Mouse (Mus musculus): ENCODE results near the gene Mgst2. TPM values are rescaled to one million over a fixed set of nuclear protein-coding genes. Genes with fewer than 3 reads are reported as not detected.

The Mgst2 gene
- total and polyA plus RNA-seq, 2 experiments from 2014 or later, result 1.0 TPM; not detected in 1

DNA sequence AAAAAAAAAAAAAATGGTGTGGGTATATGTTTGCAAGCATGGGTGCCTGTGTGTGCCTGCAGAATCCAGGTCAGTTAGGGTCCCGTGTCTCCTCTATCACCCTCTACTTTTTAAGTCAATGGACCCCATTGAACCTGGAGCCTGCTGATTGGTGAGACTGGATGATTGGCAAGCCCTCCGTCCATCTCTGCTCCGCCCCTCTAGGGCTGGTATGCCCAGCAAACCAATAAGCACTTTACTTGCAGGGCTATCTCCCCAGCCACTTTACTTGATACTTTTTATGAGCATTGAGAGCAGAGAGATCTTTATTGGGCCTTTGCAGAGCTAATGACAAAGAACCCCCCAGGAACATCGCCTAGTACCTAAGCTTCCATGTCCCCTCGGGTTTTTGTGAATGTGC, 54.3 kb downstream of the Mgst2 start:
- no peak for ATAC-seq
- WGBS, result 77% methylated on average over 5 of the region's 5 CpGs

DNA sequence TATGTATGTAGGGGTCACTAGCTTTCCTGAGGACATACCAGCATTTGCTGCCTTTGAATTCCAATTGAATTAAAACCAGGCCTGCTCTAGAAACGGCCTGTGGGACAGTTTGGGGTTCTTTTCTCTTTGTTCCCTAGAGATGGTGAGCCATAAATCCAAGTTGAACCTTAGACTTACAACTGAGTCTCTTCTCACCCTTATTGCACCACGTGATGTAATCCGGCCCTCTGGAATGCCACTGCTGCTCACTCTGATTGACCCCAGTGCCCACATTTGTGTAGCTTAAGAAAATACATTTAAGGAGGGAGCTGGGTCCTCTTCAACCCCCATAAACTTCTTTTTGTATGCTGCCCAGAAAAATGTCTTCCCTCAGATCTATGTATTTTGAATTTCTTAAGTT, 57.3 kb downstream of the Mgst2 start:
- Histone ChIP-seq H3K27ac (no peak overlapping the region), H3K27me3 (ENCODE audit: insufficient read depth, low read length) (no peaks in the 10 kb centered on the region), H3K9ac (replicated peaks; ENCODE audit: low read length) (no peak overlapping the region), H3K4me1 (ENCODE audit: insufficient read depth, low read length) (no peaks in the 10 kb centered on the region), H3K4me2 (ENCODE audit: low read depth, low read length) (no peak overlapping the region), H3K9me3 (ENCODE audit: low read length) (no peaks in the 10 kb centered on the region), H3K4me3 (ENCODE audit: low read length) (no peak overlapping the region), H3K36me3 (ENCODE audit: insufficient read depth, low read length) (no peaks in the 10 kb centered on the region)
- DNase-seq (ENCODE audit: low spot score) (no peak), ATAC-seq (no peak)
- no peak for TF ChIP-seq CTCF (IDR thresholded peaks at IDR 0.05; ENCODE audit: low read depth)
- WGBS, result 76% methylated on average over 3 of the region's 3 CpGs

More for the DNA sequence above, 54.3 kb downstream of the Mgst2 start:
- no peak overlapping the region for H3K4me3 ChIP-seq (ENCODE audit: low read length)
- no peaks in the 10 kb centered on the region for H3K9me3 ChIP-seq (ENCODE audit: low read length)
- H3K27ac ChIP-seq, result no peak overlapping the region
- no peaks in the 10 kb centered on the region for H3K4me1 ChIP-seq (ENCODE audit: insufficient read depth, low read length)
- H3K9ac ChIP-seq (replicated peaks; ENCODE audit: low read length), result no peak overlapping the region
- no peak for DNase-seq (ENCODE audit: low spot score)
- no peaks in the 10 kb centered on the region for H3K27me3 ChIP-seq (ENCODE audit: insufficient read depth, low read length)
- no peak for TF ChIP-seq CTCF (IDR thresholded peaks at IDR 0.05; ENCODE audit: low read depth)
- no peak overlapping the region for H3K4me2 ChIP-seq (ENCODE audit: low read depth, low read length)
- H3K36me3 ChIP-seq (ENCODE audit: insufficient read depth, low read length), result no peaks in the 10 kb centered on the region

- no peak overlapping the region for H3K9ac ChIP-seq (replicated peaks; ENCODE audit: low read length)
- no peak overlapping the region for H3K27ac ChIP-seq
- H3K27me3 ChIP-seq (ENCODE audit: insufficient read depth, low read length), result no peaks in the 10 kb centered on the region
- WGBS, result 71% methylated on average over 4 of the region's 4 CpGs
- no peaks in the 10 kb centered on the region for H3K4me1 ChIP-seq (ENCODE audit: insufficient read depth, low read length)
- TF ChIP-seq CTCF (IDR thresholded peaks at IDR 0.05; ENCODE audit: low read depth), result no peak
- ATAC-seq (0 out of 2 replicates have a peak, but pooled peaks have one; percentile 2), DNase-seq (ENCODE audit: low spot score) (no peak)
- no peak overlapping the region for H3K4me3 ChIP-seq (ENCODE audit: low read length)
- H3K4me2 ChIP-seq (ENCODE audit: low read depth, low read length), result no peak overlapping the region
- H3K9me3 ChIP-seq (ENCODE audit: low read length), result no peaks in the 10 kb centered on the region
- no peaks in the 10 kb centered on the region for H3K36me3 ChIP-seq (ENCODE audit: insufficient read depth, low read length)
Observed at GRCm38 (mm10) chr3:51717909-51718308, 57.7 kb downstream of the Mgst2 start.

GRCm38 (mm10) chr3:51719373-51719772, 59.2 kb downstream of the Mgst2 start:
- 82% methylated on average over 3 of the region's 3 CpGs for WGBS
- H3K9ac ChIP-seq (replicated peaks; ENCODE audit: low read length), result no peak overlapping the region
- DNase-seq (ENCODE audit: low spot score), result no peak
- H3K27ac ChIP-seq, result no peak overlapping the region
- no peak overlapping the region for H3K4me2 ChIP-seq (ENCODE audit: low read depth, low read length)
- no peak for ATAC-seq
- TF ChIP-seq CTCF (IDR thresholded peaks at IDR 0.05; ENCODE audit: low read depth), result no peak
- no peaks in the 10 kb centered on the region for H3K4me1 ChIP-seq (ENCODE audit: insufficient read depth, low read length)
- H3K4me3 ChIP-seq (ENCODE audit: low read length), result no peak overlapping the region
- H3K27me3 ChIP-seq (ENCODE audit: insufficient read depth, low read length), result no peaks in the 10 kb centered on the region
- H3K9me3 ChIP-seq (ENCODE audit: low read length), result no peaks in the 10 kb centered on the region
- no peaks in the 10 kb centered on the region for H3K36me3 ChIP-seq (ENCODE audit: insufficient read depth, low read length)

GRCm38 (mm10) chr3:51719982-51720381, 59.8 kb downstream of the Mgst2 start:
- Histone ChIP-seq H3K27ac (no peak overlapping the region), H3K9ac (replicated peaks; ENCODE audit: low read length) (no peak overlapping the region), H3K36me3 (ENCODE audit: insufficient read depth, low read length) (no peaks in the 10 kb centered on the region), H3K27me3 (ENCODE audit: insufficient read depth, low read length) (no peaks in the 10 kb centered on the region), H3K4me1 (ENCODE audit: insufficient read depth, low read length) (no peaks in the 10 kb centered on the region), H3K9me3 (ENCODE audit: low read length) (no peaks in the 10 kb centered on the region), H3K4me2 (ENCODE audit: low read depth, low read length) (no peak overlapping the region), H3K4me3 (ENCODE audit: low read length) (no peak overlapping the region)
- ATAC-seq (no peak), DNase-seq (ENCODE audit: low spot score) (no peak)
- 50% methylated on average over 1 of the region's 1 CpGs for WGBS
- TF ChIP-seq CTCF (IDR thresholded peaks at IDR 0.05; ENCODE audit: low read depth), result no peak

DNA sequence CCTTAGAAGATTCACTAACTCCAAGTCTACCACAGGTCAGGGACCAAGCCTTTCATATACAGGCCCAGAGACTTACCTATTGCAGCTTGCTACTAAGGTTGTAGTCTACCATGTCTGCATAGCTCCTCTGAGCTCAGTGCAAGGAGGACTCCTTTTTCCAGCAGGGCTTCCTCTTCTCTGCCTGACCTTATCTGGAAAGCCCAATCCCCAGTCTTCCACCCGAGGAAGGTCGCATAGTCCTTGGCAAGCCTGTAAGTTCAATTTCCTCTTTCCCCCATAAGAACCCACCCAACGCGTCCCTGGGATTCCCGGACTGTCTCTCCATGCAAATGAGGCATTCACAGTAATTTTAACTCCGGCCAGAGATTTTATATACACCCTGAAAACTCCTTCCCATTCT, 66.1 kb downstream of the Mgst2 start:
- no peak overlapping the region for H3K4me3 ChIP-seq (ENCODE audit: low read length)

GRCm38 (mm10) chr3:51727487-51727886, 67.3 kb downstream of the Mgst2 start:
- no peaks in the 10 kb centered on the region for H3K27me3 ChIP-seq (ENCODE audit: insufficient read depth, low read length)
- WGBS, result 65% methylated on average over 3 of the region's 3 CpGs
- peaks cover 11% of the 10 kb centered on the region; the same call in 1 of the 2 replicates for H3K4me1 ChIP-seq (ENCODE audit: insufficient read depth, low read length)
- no peaks in the 10 kb centered on the region for H3K36me3 ChIP-seq (ENCODE audit: insufficient read depth, low read length)
- H3K27ac ChIP-seq, result 0 out of 2 replicates have a peak overlapping the region, but pooled peaks have one; percentile 12
- DNase-seq (ENCODE audit: low spot score) (no peak), ATAC-seq (no peak)
- no peak overlapping the region for H3K4me3 ChIP-seq (ENCODE audit: low read length)
- no peaks in the 10 kb centered on the region for H3K9me3 ChIP-seq (ENCODE audit: low read length)
- H3K4me2 ChIP-seq (ENCODE audit: low read depth, low read length), result no peak overlapping the region
- TF ChIP-seq CTCF (IDR thresholded peaks at IDR 0.05; ENCODE audit: low read depth), result no peak
- H3K9ac ChIP-seq (replicated peaks; ENCODE audit: low read length), result no peak overlapping the region

More for the DNA sequence above, 66.1 kb downstream of the Mgst2 start:
- Histone ChIP-seq H3K36me3 (ENCODE audit: insufficient read depth, low read length) (no peaks in the 10 kb centered on the region), H3K9ac (replicated peaks; ENCODE audit: low read length) (no peak overlapping the region), H3K9me3 (ENCODE audit: low read length) (no peaks in the 10 kb centered on the region), H3K27me3 (ENCODE audit: insufficient read depth, low read length) (no peaks in the 10 kb centered on the region), H3K4me1 (ENCODE audit: insufficient read depth, low read length) (peaks cover 11% of the 10 kb centered on the region; the same call in 1 of the 2 replicates), H3K27ac (no peak overlapping the region), H3K4me2 (ENCODE audit: low read depth, low read length) (no peak overlapping the region)
- ATAC-seq, result no peak
- TF ChIP-seq CTCF (IDR thresholded peaks at IDR 0.05; ENCODE audit: low read depth), result no peak
- no peak for DNase-seq (ENCODE audit: low spot score)
- WGBS, result 82% methylated on average over 6 of the region's 6 CpGs
